Mouse (Mus musculus): Measurements from ENCODE around the gene Casr. TPM values are rescaled to one million over a fixed set of nuclear protein-coding genes. Genes with fewer than 3 reads are reported as not detected.
A peak's percentile ranks its signal among the peaks of the same experiment; 100 is the strongest.

Casr gene
- total and polyA plus RNA-seq, 2 experiments from 2014 or later, result 0.62 to 1.6 TPM

- no peaks in the 10 kb centered on the region for H3K4me1 ChIP-seq (ENCODE audit: insufficient read depth)
- no peaks in the 10 kb centered on the region for H3K9me3 ChIP-seq (ENCODE audit: low read length)
- DNase-seq, result no peak
- H3K27me3 ChIP-seq (ENCODE audit: insufficient read depth, low read length), result no peaks in the 10 kb centered on the region
- H3K4me2 ChIP-seq (ENCODE audit: low read depth), result no peak overlapping the region
- H3K36me3 ChIP-seq (ENCODE audit: insufficient read depth), result no peaks in the 10 kb centered on the region
- H3K9ac ChIP-seq, result no peak overlapping the region
- no peak for TF ChIP-seq CTCF (IDR thresholded peaks at IDR 0.05; ENCODE audit: low read depth)
- ATAC-seq, result no peak
- no peak overlapping the region for H3K27ac ChIP-seq (ENCODE audit: low read depth, low read length)
- H3K4me3 ChIP-seq (ENCODE audit: low read depth, low read length), result no peak overlapping the region
- whole genome bisulfite sequencing, result 84% methylated on average over 8 of the region's 8 CpGs
Measured at GRCm38 (mm10) chr16:36571942-36572341, 10.0 kb upstream of the Casr start.

GRCm38 (mm10) chr16:36559573-36559972 lies 2.4 kb downstream of the Casr start:
- 93% methylated on average over 6 of the region's 6 CpGs for WGBS
- Histone ChIP-seq H3K4me2 (ENCODE audit: low read depth) (no peak overlapping the region), H3K4me3 (ENCODE audit: low read depth, low read length) (no peak overlapping the region), H3K27ac (ENCODE audit: low read depth, low read length) (no peak overlapping the region), H3K27me3 (ENCODE audit: insufficient read depth, low read length) (no peaks in the 10 kb centered on the region), H3K9ac (no peak overlapping the region), H3K4me1 (ENCODE audit: insufficient read depth) (no peaks in the 10 kb centered on the region; the same call in 1 of the 2 replicates), H3K9me3 (ENCODE audit: low read length) (no peaks in the 10 kb centered on the region), H3K36me3 (ENCODE audit: insufficient read depth) (no peaks in the 10 kb centered on the region)
- no peak for TF ChIP-seq CTCF (IDR thresholded peaks at IDR 0.05; ENCODE audit: low read depth)
- no peak for ATAC-seq
- no peak for DNase-seq

- Histone ChIP-seq H3K27ac (ENCODE audit: low read depth, low read length) (no peak overlapping the region), H3K9me3 (ENCODE audit: low read length) (no peaks in the 10 kb centered on the region), H3K36me3 (ENCODE audit: insufficient read depth) (no peaks in the 10 kb centered on the region), H3K9ac (no peak overlapping the region), H3K4me3 (ENCODE audit: low read depth, low read length) (no peak overlapping the region), H3K27me3 (ENCODE audit: insufficient read depth, low read length) (no peaks in the 10 kb centered on the region), H3K4me2 (ENCODE audit: low read depth) (no peak overlapping the region), H3K4me1 (ENCODE audit: insufficient read depth) (no peaks in the 10 kb centered on the region)
- WGBS, result 84% methylated on average over 10 of the region's 10 CpGs
- TF ChIP-seq CTCF (IDR thresholded peaks at IDR 0.05; ENCODE audit: low read depth), result no peak
- DNase-seq, result no peak
- ATAC-seq, result no peak
Measured at GRCm38 (mm10) chr16:36555672-36556165, 6.2 kb downstream of the Casr start.

- Histone ChIP-seq H3K9ac (no peak overlapping the region), H3K4me1 (ENCODE audit: insufficient read depth) (no peaks in the 10 kb centered on the region), H3K36me3 (ENCODE audit: insufficient read depth) (no peaks in the 10 kb centered on the region), H3K27me3 (ENCODE audit: insufficient read depth, low read length) (no peaks in the 10 kb centered on the region), H3K4me2 (ENCODE audit: low read depth) (no peak overlapping the region), H3K4me3 (ENCODE audit: low read depth, low read length) (no peak overlapping the region), H3K9me3 (ENCODE audit: low read length) (no peaks in the 10 kb centered on the region), H3K27ac (ENCODE audit: low read depth, low read length) (no peak overlapping the region)
- DNase-seq (no peak), ATAC-seq (no peak)
- TF ChIP-seq CTCF (IDR thresholded peaks at IDR 0.05; ENCODE audit: low read depth), result peak; percentile 26
- WGBS, result 95% methylated on average over 3 of the region's 3 CpGs
Measured at GRCm38 (mm10) chr16:36553624-36554023, 8.3 kb downstream of the Casr start.

- Histone ChIP-seq H3K4me1 (ENCODE audit: insufficient read depth) (no peaks in the 10 kb centered on the region), H3K27ac (ENCODE audit: low read depth, low read length) (no peak overlapping the region), H3K9me3 (ENCODE audit: low read length) (no peaks in the 10 kb centered on the region), H3K36me3 (ENCODE audit: insufficient read depth) (no peaks in the 10 kb centered on the region), H3K27me3 (ENCODE audit: insufficient read depth, low read length) (no peaks in the 10 kb centered on the region), H3K4me2 (ENCODE audit: low read depth) (no peak overlapping the region), H3K4me3 (ENCODE audit: low read depth, low read length) (no peak overlapping the region), H3K9ac (no peak overlapping the region)
- no peak for TF ChIP-seq CTCF (IDR thresholded peaks at IDR 0.05; ENCODE audit: low read depth)
- WGBS, result 61% methylated on average over 4 of the region's 4 CpGs
- no peak for DNase-seq
- no peak for ATAC-seq
Measured at GRCm38 (mm10) chr16:36545333-36545732, 16.6 kb downstream of the Casr start.

- no peaks in the 10 kb centered on the region for H3K36me3 ChIP-seq (ENCODE audit: insufficient read depth)
- no peak for TF ChIP-seq CTCF (IDR thresholded peaks at IDR 0.05; ENCODE audit: low read depth)
- H3K27ac ChIP-seq (ENCODE audit: low read depth, low read length), result no peak overlapping the region
- no peaks in the 10 kb centered on the region for H3K9me3 ChIP-seq (ENCODE audit: low read length)
- no peaks in the 10 kb centered on the region for H3K27me3 ChIP-seq (ENCODE audit: insufficient read depth, low read length)
- ATAC-seq (no peak), DNase-seq (no peak)
- H3K4me1 ChIP-seq (ENCODE audit: insufficient read depth), result no peaks in the 10 kb centered on the region
- WGBS, result 86% methylated on average over 3 of the region's 3 CpGs
- no peak overlapping the region for H3K4me3 ChIP-seq (ENCODE audit: low read depth, low read length)
- no peak overlapping the region for H3K4me2 ChIP-seq (ENCODE audit: low read depth)
- no peak overlapping the region for H3K9ac ChIP-seq
Measured at GRCm38 (mm10) chr16:36543091-36543490, 18.9 kb downstream of the Casr start.

GRCm38 (mm10) chr16:36540834-36541233 lies 21.1 kb downstream of the Casr start:
- no peaks in the 10 kb centered on the region for H3K27me3 ChIP-seq (ENCODE audit: insufficient read depth, low read length)
- no peaks in the 10 kb centered on the region for H3K36me3 ChIP-seq (ENCODE audit: insufficient read depth)
- no peak overlapping the region for H3K9ac ChIP-seq
- no peaks in the 10 kb centered on the region for H3K9me3 ChIP-seq (ENCODE audit: low read length)
- DNase-seq (no peak), ATAC-seq (no peak)
- no peak for TF ChIP-seq CTCF (IDR thresholded peaks at IDR 0.05; ENCODE audit: low read depth)
- H3K27ac ChIP-seq (ENCODE audit: low read depth, low read length), result no peak overlapping the region
- no peaks in the 10 kb centered on the region for H3K4me1 ChIP-seq (ENCODE audit: insufficient read depth)
- H3K4me3 ChIP-seq (ENCODE audit: low read depth, low read length), result no peak overlapping the region
- no peak overlapping the region for H3K4me2 ChIP-seq (ENCODE audit: low read depth)
- WGBS, result 66% methylated on average over 6 of the region's 6 CpGs
